Mouse (Mus musculus) stomach, embryonic 14.5 days (tissue): ENCODE measurements around the gene Mcf2l. TPM values are rescaled to one million over a fixed set of nuclear protein-coding genes. Genes with fewer than 3 reads are reported as not detected.

Source experiments
- ATAC-seq: fragments of 200-750 bp; cut with Nextera tagmentation; 2 replicates; pipeline ENCODE4 v1.8.0; 2017; ENCODE audit warnings: low read depth, moderate TSS enrichment; ENCODE audit not compliant: insufficient number of reproducible peaks, insufficient read depth, low FRiP score
- H3K27ac ChIP-seq: fragments of 300-500 bp; sonication (generic); 2 replicates; pipeline ENCODE4 v1.5.1; 2014; ENCODE audit warnings: mild to moderate bottlenecking, low read length, moderate library complexity, mixed read lengths
- H3K27me3 ChIP-seq: fragments of 300-500 bp; sonication (generic); 2 replicates; pipeline ENCODE4 v1.6.1; 2014; ENCODE audit warnings: low read length, control low read depth, mixed read lengths; ENCODE audit not compliant: control insufficient read depth, insufficient read depth
- H3K36me3 ChIP-seq: fragments of 300-500 bp; sonication (generic); 2 replicates; pipeline ENCODE4 v1.6.1; 2014; ENCODE audit warnings: mild to moderate bottlenecking, control low read depth, low read length, moderate library complexity, mixed read lengths; ENCODE audit not compliant: control insufficient read depth, insufficient read depth
- H3K4me1 ChIP-seq: fragments of 300-500 bp; sonication (generic); 2 replicates; pipeline ENCODE4 v1.6.1; 2014; ENCODE audit warnings: low read length, control low read depth, mixed read lengths; ENCODE audit not compliant: control insufficient read depth, insufficient read depth
- H3K4me2 ChIP-seq: fragments of 300-500 bp; sonication (generic); replicated peaks from 2 replicates; pipeline ENCODE4 v1.6.1; 2014; ENCODE audit warnings: low read depth, low read length, control low read depth
- H3K4me3 ChIP-seq: fragments of 300-500 bp; sonication (generic); 2 replicates; pipeline ENCODE4 v1.5.1; 2014; ENCODE audit warnings: low read depth, low read length, control low read depth
- H3K9ac ChIP-seq: fragments of 300-500 bp; sonication (generic); replicated peaks from 2 replicates; pipeline ENCODE4 v1.6.1; 2014; ENCODE audit warnings: low read depth, mild to moderate bottlenecking, control low read depth, low read length, moderate library complexity, mixed read lengths
- H3K9me3 ChIP-seq: fragments of 300-500 bp; sonication (generic); 2 replicates; pipeline ENCODE4 v1.6.1; 2016; ENCODE audit warnings: low read depth, low read length, control low read depth; ENCODE audit not compliant: control insufficient read depth
- WGBS: fragments of 180-500 bp; shearing (Covaris S2); extraction: QIAGEN DNeasy Blood & Tissue Kit; methylation state at CpG from one replicate; pipeline ENCODE4 v1.1.7; 2014; 5-methylcytosine and 5-hydroxymethylcytosine counted together
- polyA plus RNA-seq: library from polyadenylated mRNA; unstranded; fragments of >200 nt; fragmentation: Nextera tagmentation; extraction: Ambion mirVana; gene quantifications from 2 replicates; pipeline ENCODE4 v1.2.1, GENCODE M21; 2014

The Mcf2l gene
- polyA plus RNA-seq, 1 experiment from 2014 or later, result 20.7 TPM

DNA sequence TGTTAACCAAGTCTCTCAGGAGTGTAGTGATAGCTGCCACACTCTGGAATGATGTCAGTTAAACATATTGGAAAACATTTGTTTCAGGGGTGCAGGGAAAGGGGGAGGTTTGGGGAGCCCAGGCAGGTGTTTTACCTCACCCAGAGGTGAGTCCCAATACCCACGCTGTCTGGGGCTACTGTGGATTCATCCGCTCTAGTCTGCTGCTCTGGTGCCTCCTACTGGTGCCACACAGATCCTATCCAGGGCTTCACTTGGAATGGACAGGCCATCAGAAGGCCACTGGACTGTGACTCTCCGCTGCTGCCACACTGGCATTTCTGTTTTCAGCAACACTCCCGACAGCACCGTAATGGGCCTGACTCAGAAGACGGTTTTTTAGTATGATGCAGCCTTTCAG, 7.8 kb upstream of the Mcf2l start:
- no peak for ATAC-seq
- H3K27me3 ChIP-seq, result no peaks in the 10 kb centered on the region
- H3K36me3 ChIP-seq, result peaks cover 17% of the 10 kb centered on the region
- WGBS, result 79% methylated on average over 6 of the region's 6 CpGs
- no peak overlapping the region for H3K4me3 ChIP-seq
- H3K9me3 ChIP-seq, result no peaks in the 10 kb centered on the region
- H3K4me2 ChIP-seq, result no peak overlapping the region
- no peaks in the 10 kb centered on the region for H3K4me1 ChIP-seq
- no peak overlapping the region for H3K27ac ChIP-seq
- no peak overlapping the region for H3K9ac ChIP-seq

DNA sequence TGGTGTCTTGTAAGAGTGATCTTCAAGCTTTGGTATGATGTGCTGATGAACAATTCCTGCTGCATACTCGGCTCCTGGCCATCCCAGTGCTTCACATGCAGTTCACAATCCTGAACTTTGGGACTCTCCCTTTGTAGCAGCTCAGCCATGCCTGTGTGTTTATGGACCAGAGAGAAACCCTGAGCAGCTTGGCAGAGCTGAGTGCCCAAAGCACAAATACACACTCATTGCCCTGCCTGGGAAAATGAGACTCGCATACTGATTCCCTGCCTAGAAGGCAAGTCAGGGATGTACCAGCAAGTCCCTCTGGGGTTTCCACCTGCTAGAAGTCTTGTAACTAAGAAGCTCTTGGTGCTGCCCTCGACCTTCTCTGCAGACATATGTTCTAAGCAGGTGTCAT, 3.9 kb upstream of the Mcf2l start:
- Histone ChIP-seq H3K4me1 (0 out of 2 replicates have a peak, but pooled peaks cover 4% of the 10 kb centered on the region), H3K27ac (no peak overlapping the region), H3K4me3 (no peak overlapping the region), H3K4me2 (no peak overlapping the region), H3K9me3 (no peaks in the 10 kb centered on the region), H3K36me3 (0 out of 2 replicates have a peak, but pooled peaks cover 6% of the 10 kb centered on the region), H3K9ac (no peak overlapping the region), H3K27me3 (0 out of 2 replicates have a peak, but pooled peaks cover 2% of the 10 kb centered on the region)
- ATAC-seq, result no peak
- 77% methylated on average over 3 of the region's 3 CpGs for WGBS

DNA sequence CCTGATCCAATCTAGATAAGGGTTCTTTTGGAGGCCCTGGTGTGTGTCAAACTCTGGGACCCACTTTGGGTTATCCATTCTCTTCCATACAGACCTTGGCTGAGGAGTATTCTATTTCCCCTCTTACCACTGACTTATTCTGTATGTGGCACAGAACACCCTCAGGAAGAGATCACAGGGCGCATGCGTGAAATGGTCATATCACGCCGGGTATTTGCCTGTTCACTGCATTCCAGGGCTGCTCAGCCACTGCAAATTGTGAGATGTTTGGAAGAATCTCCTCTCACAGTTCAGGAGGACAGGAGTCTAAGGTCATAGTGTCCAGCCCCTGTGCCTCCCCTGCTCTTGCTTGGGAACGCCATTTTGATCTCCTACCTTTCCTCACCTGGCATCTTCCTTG, 3.0 kb upstream of the Mcf2l start:
- Histone ChIP-seq H3K27me3 (0 out of 2 replicates have a peak, but pooled peaks cover 2% of the 10 kb centered on the region), H3K36me3 (0 out of 2 replicates have a peak, but pooled peaks cover 2% of the 10 kb centered on the region), H3K27ac (no peak overlapping the region), H3K9me3 (no peaks in the 10 kb centered on the region), H3K4me3 (no peak overlapping the region), H3K4me1 (0 out of 2 replicates have a peak, but pooled peaks cover 4% of the 10 kb centered on the region), H3K9ac (no peak overlapping the region), H3K4me2 (no peak overlapping the region)
- no peak for ATAC-seq
- 87% methylated on average over 5 of the region's 5 CpGs for WGBS

DNA sequence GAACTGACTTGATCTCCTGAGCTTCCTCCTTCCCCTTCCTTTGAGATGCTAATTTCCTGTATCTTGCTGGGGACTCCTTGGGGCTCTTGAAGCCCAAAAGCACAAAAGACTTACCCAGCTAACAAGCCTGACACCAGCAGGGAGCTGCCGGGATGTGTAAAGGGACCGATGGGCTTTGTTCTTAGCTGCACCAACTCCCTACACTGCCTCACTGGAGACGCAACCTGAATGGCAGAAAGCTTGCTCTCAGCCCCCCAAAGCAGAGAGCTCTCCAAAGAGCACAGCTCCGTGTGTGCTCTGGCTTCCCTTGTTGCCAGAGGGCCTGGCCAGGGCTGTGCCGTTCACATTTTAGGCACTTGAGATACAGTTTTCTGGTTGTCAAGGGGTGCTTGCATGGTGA, 2.1 kb upstream of the Mcf2l start:
- Histone ChIP-seq H3K36me3 (no peaks in the 10 kb centered on the region), H3K27me3 (0 out of 2 replicates have a peak, but pooled peaks cover 2% of the 10 kb centered on the region), H3K9ac (no peak overlapping the region), H3K9me3 (no peaks in the 10 kb centered on the region), H3K4me2 (no peak overlapping the region), H3K4me3 (no peak overlapping the region), H3K27ac (no peak overlapping the region), H3K4me1 (0 out of 2 replicates have a peak, but pooled peaks cover 4% of the 10 kb centered on the region)
- ATAC-seq, result no peak
- 10% methylated on average over 5 of the region's 5 CpGs for WGBS

DNA sequence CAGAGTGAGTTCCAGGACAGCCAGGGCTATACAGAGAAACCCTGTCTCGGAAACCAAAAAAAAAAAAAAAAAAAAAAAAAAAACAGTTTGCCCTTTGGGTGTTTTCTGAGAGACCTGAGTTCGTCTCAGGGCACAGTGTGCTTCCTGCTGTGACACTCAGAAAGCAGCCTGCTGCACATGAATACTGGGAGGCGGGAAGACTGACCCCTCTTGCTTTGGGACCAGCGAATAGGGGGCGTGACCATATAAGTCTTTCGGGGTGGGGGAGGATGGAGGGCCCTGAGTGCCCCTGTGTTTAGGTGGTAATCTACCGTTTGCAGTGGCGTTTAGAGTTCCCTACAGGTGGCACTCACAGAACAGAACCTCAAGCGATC, 636 bp upstream of the Mcf2l start:
- no peak overlapping the region for H3K9ac ChIP-seq

DNA sequence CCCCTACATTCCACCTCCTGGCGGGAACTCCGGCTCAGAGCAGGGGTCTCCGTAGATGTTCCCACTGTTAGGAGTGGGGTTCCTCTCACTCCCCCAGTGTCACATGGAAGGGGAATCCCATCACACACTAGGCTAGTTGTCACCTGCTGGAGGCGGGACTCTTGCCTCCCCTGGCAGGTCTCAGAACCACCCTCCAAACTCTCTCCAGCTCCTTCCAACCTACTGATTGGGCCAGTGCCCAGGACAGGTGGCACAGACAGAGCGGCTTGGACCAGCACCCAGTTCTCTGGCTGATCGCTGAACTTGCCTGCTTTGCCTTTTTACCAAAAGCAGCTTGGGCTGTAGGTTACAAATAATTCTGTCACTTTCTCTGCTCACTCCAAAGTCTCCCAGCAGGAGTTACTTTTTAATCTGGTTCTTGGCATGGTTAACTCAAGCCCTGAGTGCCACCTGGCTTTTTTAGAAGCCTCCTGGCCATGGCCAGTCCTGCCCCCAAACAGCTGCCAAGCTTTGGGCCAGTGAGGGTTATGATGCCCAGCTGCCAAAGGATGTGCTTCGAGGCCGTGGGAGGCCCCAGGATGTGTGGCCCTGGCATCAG, 687 bp downstream of the Mcf2l start:
- Histone ChIP-seq H3K4me3 (peak overlapping the region; percentile 45), H3K27ac (no peak overlapping the region), H3K4me2 (peak overlapping the region; percentile 60), H3K9me3 (no peaks in the 10 kb centered on the region), H3K27me3 (0 out of 2 replicates have a peak, but pooled peaks cover 2% of the 10 kb centered on the region), H3K9ac (no peak overlapping the region), H3K4me1 (0 out of 2 replicates have a peak, but pooled peaks cover 4% of the 10 kb centered on the region), H3K36me3 (no peaks in the 10 kb centered on the region)
- peak; percentile 4; the same call in 1 of the 2 replicates for ATAC-seq
- 27% methylated on average over 8 of the region's 8 CpGs for WGBS

More for the DNA sequence above, 636 bp upstream of the Mcf2l start:
- Histone ChIP-seq H3K4me3 (peak overlapping the region; percentile 45), H3K4me2 (peak overlapping the region; percentile 60), H3K27me3 (0 out of 2 replicates have a peak, but pooled peaks cover 2% of the 10 kb centered on the region), H3K27ac (no peak overlapping the region), H3K9me3 (no peaks in the 10 kb centered on the region), H3K4me1 (0 out of 2 replicates have a peak, but pooled peaks cover 4% of the 10 kb centered on the region), H3K36me3 (no peaks in the 10 kb centered on the region)
- ATAC-seq, result 0 out of 2 replicates have a peak, but pooled peaks have one; percentile 15
- 4% methylated on average over 8 of the region's 9 CpGs for WGBS

DNA sequence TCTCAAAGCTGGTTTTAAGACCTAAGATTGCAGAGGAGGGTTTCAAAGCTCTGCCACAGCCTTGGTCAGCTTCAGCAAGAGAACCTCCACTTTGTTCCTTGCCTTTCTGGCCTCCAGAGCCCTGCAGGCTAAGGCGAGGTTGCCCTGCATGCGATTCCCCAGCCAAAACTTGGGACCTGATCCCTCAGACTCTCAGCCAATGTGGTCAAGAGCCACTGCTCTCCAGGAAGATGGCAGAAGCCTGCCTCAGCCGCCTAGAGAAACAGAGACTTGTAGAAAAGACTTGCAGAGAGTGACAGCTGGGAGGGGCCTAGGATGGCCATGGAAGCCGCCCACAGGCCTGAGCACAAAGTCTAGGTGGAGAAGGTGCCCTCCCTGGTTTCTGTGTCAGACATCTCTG, 1.4 kb downstream of the Mcf2l start:
- 0 out of 2 replicates have a peak, but pooled peaks cover 4% of the 10 kb centered on the region for H3K4me1 ChIP-seq
- H3K9ac ChIP-seq, result no peak overlapping the region
- WGBS, result 81% methylated on average over 4 of the region's 4 CpGs
- H3K9me3 ChIP-seq, result no peaks in the 10 kb centered on the region
- H3K4me2 ChIP-seq, result no peak overlapping the region
- H3K27me3 ChIP-seq, result 0 out of 2 replicates have a peak, but pooled peaks cover 2% of the 10 kb centered on the region
- H3K4me3 ChIP-seq, result no peak overlapping the region
- ATAC-seq, result no peak
- H3K36me3 ChIP-seq, result no peaks in the 10 kb centered on the region
- H3K27ac ChIP-seq, result no peak overlapping the region

DNA sequence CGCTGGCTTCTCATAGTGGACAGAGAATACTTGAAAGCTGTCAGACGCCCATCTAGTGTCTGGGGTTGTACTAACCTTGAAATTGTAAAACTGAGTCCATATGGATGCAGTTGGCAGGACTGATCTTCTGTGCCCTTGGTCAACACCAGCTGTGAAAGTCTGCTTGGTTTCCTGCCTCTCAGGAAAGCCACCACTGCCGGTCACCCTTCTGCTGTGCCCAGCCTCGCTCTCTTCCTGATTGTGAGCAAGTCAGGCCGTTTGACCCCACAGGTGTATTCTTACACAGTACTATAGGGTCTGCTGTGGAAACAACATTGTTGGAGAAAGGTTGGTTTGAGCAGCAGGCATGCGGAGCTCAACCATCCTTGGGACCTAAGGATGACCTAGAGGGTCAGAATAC, 3.5 kb downstream of the Mcf2l start:
- Histone ChIP-seq H3K4me2 (no peak overlapping the region), H3K27me3 (0 out of 2 replicates have a peak, but pooled peaks cover 2% of the 10 kb centered on the region), H3K36me3 (no peaks in the 10 kb centered on the region), H3K9ac (no peak overlapping the region), H3K27ac (no peak overlapping the region), H3K4me3 (no peak overlapping the region), H3K9me3 (no peaks in the 10 kb centered on the region), H3K4me1 (0 out of 2 replicates have a peak, but pooled peaks cover 4% of the 10 kb centered on the region)
- ATAC-seq, result no peak
- WGBS, result 79% methylated on average over 6 of the region's 6 CpGs
